Mouse (Mus musculus) MEL (cell line): ENCODE measurements around the gene Gsn.

Source experiments
- CTCF ChIP-seq, 3 experiments: IDR thresholded peaks in 2 of 3; conservative IDR thresholded peaks in 1 of 3; 2 replicates each; pipeline ENCODE4 v1.5.1; 2011 to 2012; ENCODE audit warnings: low read length in 3 of 3, low read depth in 2 of 3, mild to moderate bottlenecking in 2 of 3, improper control_type of control experiment in 1 of 3, inconsistent platforms in 1 of 3, mixed read lengths in 1 of 3, moderate library complexity in 1 of 3; ENCODE audit not compliant: control insufficient read depth in 1 of 3, insufficient read depth in 1 of 3, poor library complexity in 1 of 3, severe bottlenecking in 1 of 3
- EP300 ChIP-seq, 2 experiments: IDR thresholded peaks; 2 replicates each; pipeline ENCODE4 v1.6.1; 2011; ENCODE audit warnings: improper control_type of control experiment in 2 of 2, low read length in 2 of 2, low read depth in 1 of 2, mild to moderate bottlenecking in 1 of 2
- GATA1 ChIP-seq: IDR thresholded peaks from 2 replicates; pipeline ENCODE4 v1.6.1; 2011; ENCODE audit warnings: low read depth, low read length, improper control_type of control experiment

GRCm38 (mm10) chr2:35297703-35298332 lies 41.6 kb downstream of the Gsn start:
- TF ChIP-seq CTCF (IDR thresholded peaks at IDR 0.05 in 2 of 3, conservative IDR thresholded peaks at IDR 0.05 in 1 of 3; ENCODE audit: control insufficient read depth in 1 of 3, insufficient read depth in 1 of 3, low read depth in 2 of 3, low read length in 3 of 3, poor library complexity in 1 of 3, severe bottlenecking in 1 of 3) (peak in 2 of 3 experiments; percentile 98 to 99), GATA1 (no peak), EP300 (IDR thresholded peaks at IDR 0.05; ENCODE audit: low read depth in 1 of 2, low read length in 2 of 2) (no peak)
